Mouse (Mus musculus): ENCODE measurements around the gene Fam214b.

DNA sequence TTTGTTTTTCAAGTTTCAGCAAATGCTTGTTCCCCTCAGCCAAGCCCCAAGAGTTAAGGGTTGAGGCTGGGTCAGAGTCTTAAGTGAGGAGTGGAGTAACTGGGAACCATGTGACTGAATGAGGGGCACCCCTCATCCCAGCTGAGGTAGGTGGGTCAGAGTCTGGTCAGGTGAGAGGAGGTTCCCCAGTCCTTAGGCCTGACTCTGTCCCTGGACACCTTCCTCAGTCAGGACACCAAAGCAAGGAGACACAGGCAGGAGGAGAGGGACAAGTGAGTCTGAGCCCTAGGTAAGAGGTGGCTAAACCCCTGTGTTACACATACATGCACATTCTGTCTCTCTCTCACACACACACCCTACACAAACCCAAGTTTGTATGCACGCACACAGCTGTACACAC is 13.5 kb downstream of the Fam214b start:
- TF ChIP-seq CTCF (IDR thresholded peaks at IDR 0.05; ENCODE audit: low read depth) = no peak
- TF ChIP-seq EP300 (IDR thresholded peaks at IDR 0.05; ENCODE audit: low read depth) = no peak
